In genomic region chr8:92460129-92460953, GRCm38 (mm10) we compare ENCODE assay signal across 8 mouse cellular contexts.
DNase-seq lines count a peak whose midpoint lies in the region; ATAC-seq lines count a peak whose summit lies in the region.

No protein-coding gene starts in this region.

- no peaks in the 10 kb centered on the region for H3K9me3 ChIP-seq in heart, embryonic 15.5 days (replicated peaks)
- no peaks in the 10 kb centered on the region for H3K9me3 ChIP-seq in hindbrain, embryonic 11.5 days (ENCODE audit: control insufficient read depth, low read length)
- no peaks in the 10 kb centered on the region for H3K9me3 ChIP-seq in liver, embryonic 15.5 days (replicated peaks)

- H3K9ac ChIP-seq in heart, embryonic 15.5 days = peak overlapping the region; percentile 52
- H3K9ac ChIP-seq in hindbrain, embryonic 11.5 days (ENCODE audit: low read depth, low read length) = peak overlapping the region; percentile 65
- no peak overlapping the region for H3K9ac ChIP-seq in liver, embryonic 15.5 days

- peaks cover 70% of the 10 kb centered on the region for H3K27me3 ChIP-seq in heart, embryonic 15.5 days
- peaks cover 8% of the 10 kb centered on the region for H3K27me3 ChIP-seq in hindbrain, embryonic 11.5 days (ENCODE audit: control insufficient read depth, insufficient read depth, low read length)
- peaks cover 58% of the 10 kb centered on the region for H3K27me3 ChIP-seq in liver, embryonic 15.5 days

- 0 out of 2 replicates have a peak, but pooled peaks have one; percentile 35 for ATAC-seq in heart, embryonic 15.5 days (replicated peaks; ENCODE audit: insufficient number of reproducible peaks, insufficient read depth, low FRiP score, low read depth)
- peak; percentile 84 for ATAC-seq in hindbrain, embryonic 11.5 days (ENCODE audit: low FRiP score)
- no peak for ATAC-seq in liver, embryonic 15.5 days (ENCODE audit: insufficient read depth)

- under 1% methylated on average over 93 of the region's 93 CpGs for WGBS in heart, embryonic 15.5 days
- under 1% methylated on average over 80 of the region's 93 CpGs for WGBS in hindbrain, embryonic 11.5 days
- WGBS in liver, embryonic 15.5 days (ENCODE audit: insufficient replicate concordance) = 1% methylated on average over 93 of the region's 93 CpGs

- H3K36me3 ChIP-seq in heart, embryonic 15.5 days = no peaks in the 10 kb centered on the region
- no peaks in the 10 kb centered on the region for H3K36me3 ChIP-seq in hindbrain, embryonic 11.5 days (ENCODE audit: control insufficient read depth, insufficient read depth, low read length)
- H3K36me3 ChIP-seq in liver, embryonic 15.5 days (replicated peaks) = no peaks in the 10 kb centered on the region

- no peak for DNase-seq in heart, adult 9 months (ENCODE audit: low spot score in 2 of 2)
- peak; percentile 74 for DNase-seq in embryo, embryonic 10.5 days (ENCODE audit: low spot score)
- peak; percentile 79 for DNase-seq in hindbrain, embryonic 11.5 days (ENCODE audit: low spot score)
- peak; percentile 83 for DNase-seq in retina, postnatal 1 day
- no peak for DNase-seq in ovary, adult 18-20 months (ENCODE audit: low spot score)
- DNase-seq in T-cell, adult 2 months (ENCODE audit: low spot score) = no peak

- peaks cover 11% of the 10 kb centered on the region for H3K4me1 ChIP-seq in heart, embryonic 15.5 days (replicated peaks)
- no peaks in the 10 kb centered on the region for H3K4me1 ChIP-seq in hindbrain, embryonic 11.5 days (replicated peaks; ENCODE audit: control insufficient read depth, insufficient read depth, low read length)
- H3K4me1 ChIP-seq in liver, embryonic 15.5 days (replicated peaks) = no peaks in the 10 kb centered on the region

- no peak overlapping the region for H3K27ac ChIP-seq in heart, embryonic 15.5 days
- H3K27ac ChIP-seq in hindbrain, embryonic 11.5 days (ENCODE audit: low read depth, low read length) = peak overlapping the region; percentile 24
- no peak overlapping the region for H3K27ac ChIP-seq in liver, embryonic 15.5 days (replicated peaks)

- H3K4me2 ChIP-seq in heart, embryonic 15.5 days = peak overlapping the region; percentile 99
- peak overlapping the region; percentile 95 for H3K4me2 ChIP-seq in hindbrain, embryonic 11.5 days (replicated peaks; ENCODE audit: low read depth, low read length)
- peak overlapping the region; percentile 50 for H3K4me2 ChIP-seq in liver, embryonic 15.5 days

- peak overlapping the region; percentile 63 for H3K4me3 ChIP-seq in heart, embryonic 15.5 days
- H3K4me3 ChIP-seq in hindbrain, embryonic 11.5 days (ENCODE audit: low read depth, low read length) = peak overlapping the region; percentile 48
- H3K4me3 ChIP-seq in liver, embryonic 15.5 days (replicated peaks) = peak overlapping the region; percentile 29

Comparison
In these comparisons a context has a peak if more than half of its experiments do, and no peak if none do; other contexts are left out.
1. DNase-seq: peak in embryo, embryonic 10.5 days (single experiment), hindbrain, embryonic 11.5 days (single experiment) and retina, postnatal 1 day (single experiment); none in heart, adult 9 months (0 of 2), ovary, adult 18-20 months (single experiment) and T-cell, adult 2 months (single experiment).
2. Peak in every context shown above with its lines, with median percentiles within 50 percentile points of each other: H3K4me2 ChIP-seq and H3K4me3 ChIP-seq.